8 mouse cellular contexts compared by ENCODE assay signal in genomic region chr2:132879261-132880044, GRCm38 (mm10). TPM values are rescaled to one million over a fixed set of nuclear protein-coding genes. Genes with fewer than 3 reads are reported as not detected.
DNase-seq lines count a peak whose midpoint lies in the region; ATAC-seq and TF ChIP-seq lines count a peak whose summit lies in the region.

No protein-coding gene starts in this region.

- 0 out of 2 replicates have a peak, but pooled peaks have one; percentile 33 for ATAC-seq in limb, embryonic 15.5 days (ENCODE audit: insufficient number of reproducible peaks, low FRiP score, low TSS enrichment, low read depth)
- peak; percentile 75 for ATAC-seq in neural tube, embryonic 12.5 days (ENCODE audit: low FRiP score, low read depth)
- ATAC-seq in erythroid progenitor cell, adult 5-6 weeks (replicated peaks; ENCODE audit: low FRiP score, poor library complexity, severe bottlenecking), result no peak

- no peaks in the 10 kb centered on the region for H3K9me3 ChIP-seq in limb, embryonic 15.5 days
- H3K9me3 ChIP-seq in neural tube, embryonic 12.5 days, result no peaks in the 10 kb centered on the region

- no peak overlapping the region for H3K9ac ChIP-seq in limb, embryonic 15.5 days
- peak overlapping the region; percentile 22; the same call in 1 of the 2 replicates for H3K9ac ChIP-seq in neural tube, embryonic 12.5 days

- peaks cover 46% of the 10 kb centered on the region for H3K27me3 ChIP-seq in limb, embryonic 15.5 days
- peaks cover 45% of the 10 kb centered on the region for H3K27me3 ChIP-seq in neural tube, embryonic 12.5 days (replicated peaks)

- peak overlapping the region; percentile 98 for H3K4me2 ChIP-seq in limb, embryonic 15.5 days
- H3K4me2 ChIP-seq in neural tube, embryonic 12.5 days (replicated peaks), result peak overlapping the region; percentile 97

- peaks cover 28% of the 10 kb centered on the region for H3K4me1 ChIP-seq in limb, embryonic 15.5 days
- peaks cover 22% of the 10 kb centered on the region for H3K4me1 ChIP-seq in neural tube, embryonic 12.5 days

- WGBS in limb, embryonic 15.5 days, result under 1% methylated on average over 58 of the region's 58 CpGs
- under 1% methylated on average over 58 of the region's 58 CpGs for WGBS in neural tube, embryonic 12.5 days

- DNase-seq in layer of hippocampus, adult 2 months (ENCODE audit: low spot score in 2 of 2), result no peak
- no peak for DNase-seq in layer of hippocampus, adult 9-10 months (ENCODE audit: low spot score)
- DNase-seq in MN1 (ENCODE audit: low spot score), result peak; percentile 31
- peak; percentile 68 for DNase-seq in embryo, embryonic 9.5 days (ENCODE audit: extremely low spot score)
- DNase-seq in heart, postnatal 4 days, result peak; percentile 60

- no peaks in the 10 kb centered on the region for H3K36me3 ChIP-seq in limb, embryonic 15.5 days
- no peaks in the 10 kb centered on the region for H3K36me3 ChIP-seq in neural tube, embryonic 12.5 days

- H3K27ac ChIP-seq in layer of hippocampus, adult 2 months, result peak overlapping the region; percentile 28; the same call in 1 of the 2 replicates
- no peak overlapping the region for H3K27ac ChIP-seq in limb, embryonic 15.5 days
- H3K27ac ChIP-seq in neural tube, embryonic 12.5 days, result no peak overlapping the region

- peak overlapping the region; percentile 57 for H3K4me3 ChIP-seq in layer of hippocampus, adult 2 months
- H3K4me3 ChIP-seq in limb, embryonic 15.5 days, result peak overlapping the region; percentile 49
- H3K4me3 ChIP-seq in neural tube, embryonic 12.5 days, result peak overlapping the region; percentile 51

- no peak for TF ChIP-seq CTCF in layer of hippocampus, adult 2 months (conservative IDR thresholded peaks at IDR 0.05)

RNA-seq across cellular contexts. Expression of gene Lrrn4, which starts 1.2 kb away (rescaled TPM):
- total RNA-seq in layer of hippocampus, adult 2 months (2021), result 1 to 10 TPM in 1 of 2 experiments, under 1 TPM in 1; 0.93 to 1.1 TPM
- 10 to 100 TPM; 10.6 to 12.3 TPM for total RNA-seq in heart, postnatal 4 days (2021)
- 0.35 and 0.40 TPM in 2 replicates for polyA plus RNA-seq in limb, embryonic 15.5 days (2015; fragmentation: Nextera tagmentation; extraction: Ambion mirVana)
- polyA plus RNA-seq in neural tube, embryonic 12.5 days (2016; fragmentation: Nextera tagmentation; extraction: Ambion mirVana), result 0.05 TPM in 2 replicates
- not detected in 2 replicates for total RNA-seq in erythroid progenitor cell, adult 5-6 weeks (2015; ENCODE audit: low replicate concordance)
- total RNA-seq in erythroid progenitor cell, adult 5-6 weeks (2017; ENCODE audit: low replicate concordance), result 0.98 TPM in 1 of 2 replicates, not detected in the other

RNA-seq across cellular contexts. Expression of gene Crls1, which starts 33.0 kb away (rescaled TPM):
- total RNA-seq in layer of hippocampus, adult 2 months (2021), result 10 to 100 TPM; 45.4 to 49.4 TPM
- 10 to 100 TPM; 18.8 to 20.9 TPM for total RNA-seq in heart, postnatal 4 days (2021)
- 13.9 and 17.8 TPM in 2 replicates for polyA plus RNA-seq in limb, embryonic 15.5 days (2015; fragmentation: Nextera tagmentation; extraction: Ambion mirVana)
- 25.8 and 28.0 TPM in 2 replicates for polyA plus RNA-seq in neural tube, embryonic 12.5 days (2016; fragmentation: Nextera tagmentation; extraction: Ambion mirVana)
- total RNA-seq in erythroid progenitor cell, adult 5-6 weeks (2015; ENCODE audit: low replicate concordance), result 7.6 and 14.7 TPM in 2 replicates
- total RNA-seq in erythroid progenitor cell, adult 5-6 weeks (2017; ENCODE audit: low replicate concordance), result 1.3 and 5.8 TPM in 2 replicates

Comparison
In these comparisons a context has a peak if more than half of its experiments do, and no peak if none do; other contexts are left out.
1. DNase-seq: peak in MN1 (single experiment), embryo, embryonic 9.5 days (single experiment) and heart, postnatal 4 days (single experiment); none in layer of hippocampus, adult 2 months (0 of 2) and layer of hippocampus, adult 9-10 months (single experiment).
2. RNA of gene Lrrn4, which starts 1.2 kb away (total RNA-seq): 10.6 to 12.3 TPM in heart, postnatal 4 days; 0.93 to 1.1 TPM in layer of hippocampus, adult 2 months and 0.98 TPM in erythroid progenitor cell, adult 5-6 weeks; every median in the first group is over 4 times any median in the second.
3. Peak in every context shown above with its lines, with median percentiles within 50 percentile points of each other: H3K4me3 ChIP-seq.